Comparison of ENCODE assay signal across 8 mouse cellular contexts in the genomic region with DNA sequence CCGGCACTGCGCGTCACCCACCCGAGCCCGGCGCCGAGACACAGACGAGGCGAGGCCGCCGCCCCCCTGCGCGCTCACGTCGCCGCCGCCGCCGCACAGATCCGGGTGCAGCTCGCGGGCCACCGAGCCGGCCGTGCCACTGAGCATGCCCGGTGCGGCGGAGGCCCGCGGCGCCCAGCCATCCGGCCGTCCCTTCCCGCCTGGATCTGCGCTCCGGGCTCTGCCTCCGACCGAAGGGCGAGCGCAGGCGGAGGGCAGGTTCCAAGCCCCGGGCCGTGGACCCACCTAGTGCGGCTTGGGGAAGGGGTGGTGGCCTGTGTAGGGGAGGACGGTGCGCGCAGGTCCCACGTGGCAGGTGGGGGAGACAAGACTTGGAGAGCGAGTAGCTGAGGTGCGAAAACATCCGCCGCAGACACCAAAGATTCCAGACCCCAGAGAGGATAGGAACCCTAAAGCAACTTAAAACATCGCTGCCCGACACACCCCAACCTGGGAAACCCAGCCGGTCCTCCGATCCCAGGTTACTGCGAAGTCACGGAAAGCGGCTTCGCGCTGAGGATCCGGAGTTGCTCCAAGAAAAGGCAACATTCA. TPM values are rescaled to one million over a fixed set of nuclear protein-coding genes. Genes with fewer than 3 reads are reported as not detected.
A peak's percentile ranks its signal among the peaks of the same experiment; 100 is the strongest.
DNase-seq lines count a peak whose midpoint lies in the region; ATAC-seq lines count a peak whose summit lies in the region.

A gene (minus strand): TSS at position 577 of the 591 bp plus-strand sequence.

- ATAC-seq in erythroid progenitor cell, adult 5-6 weeks (replicated peaks; ENCODE audit: low FRiP score, poor library complexity, severe bottlenecking) = peak; percentile 59
- peak; percentile 94 for ATAC-seq in heart, embryonic 12.5 days (ENCODE audit: insufficient number of reproducible peaks, low FRiP score)
- ATAC-seq in kidney, embryonic 16.5 days (ENCODE audit: low FRiP score, low TSS enrichment) = peak; percentile 98
- peak; percentile 37 for ATAC-seq in monocyte, adult 5-6 weeks (replicated peaks; ENCODE audit: insufficient number of reproducible peaks, low FRiP score, low TSS enrichment, poor library complexity, severe bottlenecking)

- H3K4me3 ChIP-seq in heart, embryonic 12.5 days = peak within 1 kb of the TSS; percentile 90
- H3K4me3 ChIP-seq in kidney, embryonic 16.5 days (ENCODE audit: low read length) = peak within 1 kb of the TSS; percentile 93

- H3K9ac ChIP-seq in heart, embryonic 12.5 days = peak within 1 kb of the TSS; percentile 95
- peak within 1 kb of the TSS; percentile 96 for H3K9ac ChIP-seq in kidney, embryonic 16.5 days (replicated peaks; ENCODE audit: low read length)

- peaks cover 9% of the 10 kb centered on the region; the same call in 1 of the 2 replicates for H3K4me1 ChIP-seq in heart, embryonic 12.5 days (replicated peaks)
- peaks cover 12% of the 10 kb centered on the region for H3K4me1 ChIP-seq in kidney, embryonic 16.5 days (ENCODE audit: insufficient read depth, low read length)

- peak within 1 kb of the TSS; percentile 26 for H3K27ac ChIP-seq in heart, embryonic 12.5 days (ENCODE audit: poor library complexity, severe bottlenecking)
- H3K27ac ChIP-seq in kidney, embryonic 16.5 days (ENCODE audit: low read length) = peak within 1 kb of the TSS; percentile 75

- H3K36me3 ChIP-seq in heart, embryonic 12.5 days = no peaks in the 10 kb centered on the region
- H3K36me3 ChIP-seq in kidney, embryonic 16.5 days (ENCODE audit: insufficient read depth, low read length) = no peaks in the 10 kb centered on the region

- under 1% methylated on average over 62 of the region's 62 CpGs for WGBS in heart, embryonic 12.5 days
- WGBS in kidney, embryonic 16.5 days = 0% methylated on average over 53 of the region's 62 CpGs

- H3K4me2 ChIP-seq in heart, embryonic 12.5 days = peak within 1 kb of the TSS; percentile 87
- H3K4me2 ChIP-seq in kidney, embryonic 16.5 days (replicated peaks; ENCODE audit: low read depth, low read length) = peak within 1 kb of the TSS; percentile 91

- H3K27me3 ChIP-seq in heart, embryonic 12.5 days (replicated peaks) = no peaks in the 10 kb centered on the region
- H3K27me3 ChIP-seq in kidney, embryonic 16.5 days (ENCODE audit: insufficient read depth, low read length) = no peaks in the 10 kb centered on the region

- no peaks in the 10 kb centered on the region for H3K9me3 ChIP-seq in heart, embryonic 12.5 days (replicated peaks)
- H3K9me3 ChIP-seq in kidney, embryonic 16.5 days (ENCODE audit: low read length) = no peaks in the 10 kb centered on the region

- DNase-seq in 416B (ENCODE audit: low read depth) (peak; percentile 85), liver (peak; percentile 86)
- peak; percentile 78 for DNase-seq in brain, embryonic 18.5 days (ENCODE audit: low read depth, low spot score)
- peak; percentile 64 to 68 for DNase-seq in spleen, postnatal 36 days (ENCODE audit: low spot score in 2 of 2)

RNA-seq across cellular contexts. Expression of the gene that starts here (rescaled TPM):
- total RNA-seq in erythroid progenitor cell, adult 5-6 weeks (2015; ENCODE audit: low replicate concordance) = 3.2 and 7.5 TPM in 2 replicates
- 1.3 and 1.4 TPM in 2 replicates for total RNA-seq in erythroid progenitor cell, adult 5-6 weeks (2017; ENCODE audit: low replicate concordance)
- 26.2 and 29.2 TPM in 2 replicates for polyA plus RNA-seq in heart, embryonic 12.5 days (2016; fragmentation: Nextera tagmentation; extraction: Ambion mirVana)
- 37.9 and 39.5 TPM in 2 replicates for polyA plus RNA-seq in kidney, embryonic 16.5 days (2015; fragmentation: Nextera tagmentation; extraction: Ambion mirVana)
- 3.4 to 4.2 TPM (median 4.1 TPM) in 3 replicates for total RNA-seq in monocyte, adult 5-6 weeks (2017)

Comparison
In these comparisons a context has a peak if more than half of its experiments do, and no peak if none do; other contexts are left out.
1. Peak in every context shown above with its lines: DNase-seq, ATAC-seq, H3K4me3 ChIP-seq and H3K27ac ChIP-seq.
2. ATAC-seq: peak in every context shown above with its lines; median percentile 98 in kidney, embryonic 16.5 days; 94 in heart, embryonic 12.5 days; 59 in erythroid progenitor cell, adult 5-6 weeks; 37 in monocyte, adult 5-6 weeks.